Mouse (Mus musculus): ENCODE measurements around the gene Slc10a1. TPM values are rescaled to one million over a fixed set of nuclear protein-coding genes. Genes with fewer than 3 reads are reported as not detected.

The Slc10a1 gene
- not detected for total RNA-seq (2023)

DNA sequence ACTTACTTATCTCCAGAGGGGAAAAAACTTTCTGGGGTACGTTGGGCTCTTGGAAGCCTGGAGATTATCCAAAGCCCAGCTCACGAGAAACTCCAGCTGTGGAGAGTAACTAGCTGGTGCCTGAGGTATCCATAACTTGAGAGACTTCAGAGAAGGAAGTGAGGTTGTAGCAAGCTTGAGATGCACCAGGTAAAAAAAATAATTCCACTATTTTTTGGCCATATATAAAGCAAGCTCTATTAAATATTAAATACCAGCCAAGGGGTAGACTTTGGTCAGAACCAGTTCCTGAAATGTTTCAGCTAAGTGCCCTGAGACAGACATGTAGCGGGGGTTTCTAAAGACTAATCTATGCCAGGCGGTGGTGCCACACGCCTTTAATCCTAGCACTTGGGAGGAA is at the start of gene Slc10a1:
Gene Slc10a1, minus strand, starts transcription at position 101 of the 400 bp plus-strand sequence.

DNA sequence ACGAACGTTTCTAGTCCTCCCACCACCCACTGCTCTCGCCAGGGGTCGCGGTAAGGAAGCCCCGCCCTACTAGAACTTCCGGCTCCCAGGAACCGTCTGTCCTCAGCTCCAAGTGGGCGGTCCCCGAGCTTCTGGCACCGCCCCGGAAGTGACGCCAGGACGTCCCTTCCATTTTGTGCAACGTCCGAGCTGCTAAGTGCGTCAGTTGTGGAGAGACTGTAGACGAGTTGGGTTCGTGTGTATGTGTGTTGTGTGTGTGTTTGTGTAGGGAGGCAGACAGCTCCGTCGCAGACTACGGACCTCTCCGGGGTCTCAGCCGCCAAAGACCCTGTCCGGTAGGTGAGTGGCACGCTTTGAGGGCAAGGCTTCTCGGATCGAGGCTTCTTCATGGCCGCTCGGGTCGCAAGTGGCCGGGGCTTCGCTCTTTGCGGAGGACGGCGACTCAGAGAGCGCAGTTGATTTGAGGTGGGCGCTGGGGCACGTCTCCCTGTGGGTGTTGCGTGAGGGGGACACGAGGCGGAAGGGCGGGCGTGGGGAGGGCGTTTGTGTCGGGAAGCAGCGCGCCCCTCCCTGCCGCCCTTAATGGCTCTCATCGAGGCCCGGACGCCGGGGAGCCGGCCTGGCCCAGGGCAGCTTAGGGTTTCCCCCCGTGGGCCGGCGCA is 23.0 kb downstream of the Slc10a1 start, which contains the start of gene Srsf5:
Gene Srsf5, plus strand, starts transcription at position 171 of the 662 bp plus-strand sequence.

Other genes starting within 250 kb of the Slc10a1 start
- gene Ccdc177, start 208.0 kb downstream of the Slc10a1 start, total RNA-seq (2023), result not detected
- gene Susd6, start 178.2 kb downstream of the Slc10a1 start, total RNA-seq (2023), result 10 to 100 TPM; 79.1 to 81.9 TPM
- 100 to 1,000 TPM; 769 to 835 TPM for gene Srsf5, start 23.2 kb downstream of the Slc10a1 start, total RNA-seq (2023)
- gene Smoc1, start 58.1 kb upstream of the Slc10a1 start, total RNA-seq (2023), result under 1 TPM; 0.35 to 0.40 TPM

Measured in neutrophil, adult 59 days (primary cell).